Mouse (Mus musculus) ES-Bruce4 (cell line): ENCODE results near the gene Kbtbd12.

Experiments
- CTCF ChIP-seq: IDR thresholded peaks from one replicate; pipeline ENCODE4 v1.8.1; 2011; ENCODE audit warnings: low read depth, low read length
- EP300 ChIP-seq: IDR thresholded peaks from 2 replicates; pipeline ENCODE4 v1.6.1; 2011; ENCODE audit warnings: low read depth, low read length; ENCODE audit not compliant: insufficient read depth

- TF ChIP-seq CTCF (no peak), EP300 (no peak)
Observed at GRCm38 (mm10) chr6:88627317-88627811, 10.4 kb downstream of the Kbtbd12 start.
